Mouse (Mus musculus) stomach, embryonic 16.5 days (tissue): Measurements from ENCODE around the gene Tmem163. TPM values are rescaled to one million over a fixed set of nuclear protein-coding genes. Genes with fewer than 3 reads are reported as not detected.

ENCODE experiments used
- ATAC-seq: fragments of 200-750 bp; cut with Nextera tagmentation; 2 replicates; pipeline ENCODE4 v1.8.0; 2017; ENCODE audit warnings: moderate number of reproducible peaks, moderate TSS enrichment; ENCODE audit not compliant: insufficient read depth, low FRiP score
- H3K27ac ChIP-seq: fragments of 300-500 bp; sonication (generic); 2 replicates; pipeline ENCODE4 v1.5.1; 2014; ENCODE audit warnings: low read length
- H3K27me3 ChIP-seq: fragments of 300-500 bp; sonication (generic); 2 replicates; pipeline ENCODE4 v1.6.1; 2014; ENCODE audit warnings: low read length, control low read depth, mixed read lengths; ENCODE audit not compliant: control insufficient read depth, insufficient read depth
- H3K36me3 ChIP-seq: fragments of 300-500 bp; sonication (generic); 2 replicates; pipeline ENCODE4 v1.6.1; 2014; ENCODE audit warnings: low read length; ENCODE audit not compliant: control insufficient read depth, insufficient read depth
- H3K4me1 ChIP-seq: fragments of 300-500 bp; sonication (generic); 2 replicates; pipeline ENCODE4 v1.6.1; 2014; ENCODE audit warnings: low read length, control low read depth, mixed read lengths; ENCODE audit not compliant: control insufficient read depth, insufficient read depth
- H3K4me2 ChIP-seq: fragments of 300-500 bp; sonication (generic); 2 replicates; pipeline ENCODE4 v1.6.1; 2014; ENCODE audit warnings: low read depth, low read length, mixed read lengths
- H3K4me3 ChIP-seq: fragments of 300-500 bp; sonication (generic); replicated peaks from 2 replicates; pipeline ENCODE4 v1.5.1; 2014; ENCODE audit warnings: mild to moderate bottlenecking, low read length
- H3K9ac ChIP-seq: fragments of 300-500 bp; sonication (generic); 2 replicates; pipeline ENCODE4 v1.6.1; 2014; ENCODE audit warnings: low read length
- H3K9me3 ChIP-seq: fragments of 300-500 bp; sonication (generic); replicated peaks from 2 replicates; pipeline ENCODE4 v1.6.1; 2016; ENCODE audit warnings: low read length, control low read depth; ENCODE audit not compliant: control insufficient read depth
- WGBS: fragments of 180-500 bp; shearing (Covaris S2); extraction: QIAGEN DNeasy Blood & Tissue Kit; methylation state at CpG from one replicate; pipeline ENCODE4 v1.1.7; 2014; 5-methylcytosine and 5-hydroxymethylcytosine counted together
- polyA plus RNA-seq: library from polyadenylated mRNA; unstranded; fragments of >200 nt; fragmentation: Nextera tagmentation; extraction: Ambion mirVana; gene quantifications from 2 replicates; pipeline ENCODE4 v1.2.1, GENCODE M21; 2015

The Tmem163 gene
- polyA plus RNA-seq, 1 experiment from 2014 or later: 0.45 TPM

- WGBS: 33% methylated on average over 14 of the region's 14 CpGs
- no peaks in the 10 kb centered on the region for H3K27me3 ChIP-seq
- 0 out of 2 replicates have a peak, but pooled peaks have one; percentile 33 for ATAC-seq
Observed at GRCm38 (mm10) chr1:127530849-127531580, 148.3 kb downstream of the Tmem163 start.

GRCm38 (mm10) chr1:127523364-127523763 is 156.0 kb downstream of the Tmem163 start:
- H3K27ac ChIP-seq: no peak overlapping the region
- WGBS: 80% methylated on average over 8 of the region's 8 CpGs
- H3K27me3 ChIP-seq: no peaks in the 10 kb centered on the region
- no peak overlapping the region for H3K4me2 ChIP-seq
- no peak overlapping the region for H3K4me3 ChIP-seq
- ATAC-seq: no peak
- no peaks in the 10 kb centered on the region for H3K36me3 ChIP-seq
- no peaks in the 10 kb centered on the region for H3K9me3 ChIP-seq
- no peak overlapping the region for H3K9ac ChIP-seq
- H3K4me1 ChIP-seq: no peaks in the 10 kb centered on the region

More at GRCm38 (mm10) chr1:127530849-127531580, 148.3 kb downstream of the Tmem163 start:
- Histone ChIP-seq H3K4me1 (no peaks in the 10 kb centered on the region), H3K9ac (no peak overlapping the region), H3K36me3 (no peaks in the 10 kb centered on the region), H3K4me2 (no peak overlapping the region), H3K27ac (no peak overlapping the region), H3K4me3 (no peak overlapping the region), H3K9me3 (no peaks in the 10 kb centered on the region)

GRCm38 (mm10) chr1:127514888-127515287 is 164.5 kb downstream of the Tmem163 start:
- no peak for ATAC-seq
- Histone ChIP-seq H3K4me2 (no peak overlapping the region), H3K9ac (no peak overlapping the region), H3K4me1 (no peaks in the 10 kb centered on the region), H3K9me3 (no peaks in the 10 kb centered on the region), H3K36me3 (no peaks in the 10 kb centered on the region), H3K27ac (no peak overlapping the region), H3K27me3 (no peaks in the 10 kb centered on the region), H3K4me3 (no peak overlapping the region)
- 97% methylated on average over 10 of the region's 10 CpGs for WGBS

GRCm38 (mm10) chr1:127514479-127514878 is 164.9 kb downstream of the Tmem163 start:
- WGBS: 70% methylated on average over 3 of the region's 3 CpGs
- no peaks in the 10 kb centered on the region for H3K9me3 ChIP-seq
- no peaks in the 10 kb centered on the region for H3K27me3 ChIP-seq
- no peak overlapping the region for H3K9ac ChIP-seq
- no peak overlapping the region for H3K27ac ChIP-seq
- H3K4me3 ChIP-seq: no peak overlapping the region
- H3K36me3 ChIP-seq: no peaks in the 10 kb centered on the region
- H3K4me2 ChIP-seq: no peak overlapping the region
- H3K4me1 ChIP-seq: no peaks in the 10 kb centered on the region
- ATAC-seq: no peak

GRCm38 (mm10) chr1:127513664-127514063 is 165.7 kb downstream of the Tmem163 start:
- H3K4me3 ChIP-seq: no peak overlapping the region
- no peaks in the 10 kb centered on the region for H3K27me3 ChIP-seq
- H3K4me2 ChIP-seq: no peak overlapping the region
- no peak for ATAC-seq
- WGBS: 79% methylated on average over 3 of the region's 3 CpGs
- no peak overlapping the region for H3K9ac ChIP-seq
- H3K9me3 ChIP-seq: no peaks in the 10 kb centered on the region
- H3K4me1 ChIP-seq: no peaks in the 10 kb centered on the region
- H3K36me3 ChIP-seq: no peaks in the 10 kb centered on the region
- no peak overlapping the region for H3K27ac ChIP-seq

GRCm38 (mm10) chr1:127513140-127513539 is 166.2 kb downstream of the Tmem163 start:
- H3K9me3 ChIP-seq: no peaks in the 10 kb centered on the region
- no peak overlapping the region for H3K9ac ChIP-seq
- H3K36me3 ChIP-seq: no peaks in the 10 kb centered on the region
- WGBS: 80% methylated on average over 8 of the region's 8 CpGs
- no peak overlapping the region for H3K27ac ChIP-seq
- H3K4me3 ChIP-seq: no peak overlapping the region
- no peaks in the 10 kb centered on the region for H3K4me1 ChIP-seq
- no peaks in the 10 kb centered on the region for H3K27me3 ChIP-seq
- no peak overlapping the region for H3K4me2 ChIP-seq
- ATAC-seq: no peak

- H3K36me3 ChIP-seq: no peaks in the 10 kb centered on the region
- H3K27me3 ChIP-seq: no peaks in the 10 kb centered on the region
- ATAC-seq: no peak
- H3K9me3 ChIP-seq: no peaks in the 10 kb centered on the region
- H3K4me2 ChIP-seq: no peak overlapping the region
- H3K9ac ChIP-seq: no peak overlapping the region
- no peak overlapping the region for H3K27ac ChIP-seq
- no peaks in the 10 kb centered on the region for H3K4me1 ChIP-seq
- WGBS: 79% methylated on average over 6 of the region's 6 CpGs
- no peak overlapping the region for H3K4me3 ChIP-seq
Observed at GRCm38 (mm10) chr1:127512709-127513108, 166.6 kb downstream of the Tmem163 start.

GRCm38 (mm10) chr1:127511362-127511761 is 168.0 kb downstream of the Tmem163 start:
- Histone ChIP-seq H3K4me1 (no peaks in the 10 kb centered on the region), H3K9ac (no peak overlapping the region), H3K4me2 (no peak overlapping the region), H3K36me3 (no peaks in the 10 kb centered on the region), H3K27ac (no peak overlapping the region), H3K9me3 (no peaks in the 10 kb centered on the region), H3K27me3 (no peaks in the 10 kb centered on the region), H3K4me3 (no peak overlapping the region)
- no peak for ATAC-seq
- 85% methylated on average over 6 of the region's 6 CpGs for WGBS

GRCm38 (mm10) chr1:127508921-127509320 is 170.4 kb downstream of the Tmem163 start:
- WGBS: 80% methylated on average over 8 of the region's 8 CpGs
- Histone ChIP-seq H3K9me3 (no peaks in the 10 kb centered on the region), H3K36me3 (no peaks in the 10 kb centered on the region), H3K27ac (no peak overlapping the region), H3K27me3 (no peaks in the 10 kb centered on the region), H3K4me1 (no peaks in the 10 kb centered on the region), H3K9ac (no peak overlapping the region), H3K4me2 (no peak overlapping the region), H3K4me3 (no peak overlapping the region)
- no peak for ATAC-seq
